Mouse (Mus musculus): ENCODE measurements around the gene Gm8439. TPM values are rescaled to one million over a fixed set of nuclear protein-coding genes. Genes with fewer than 3 reads are reported as not detected.
"Not testable (repeated sequence)": the region's sequence is repeated elsewhere in the genome, so short reads cannot be mapped to it uniquely, and the experiment has no call there.

Gm8439 gene
- polyA plus RNA-seq, 1 experiment from 2014 or later, result not detected

- Histone ChIP-seq H3K9ac (no peak overlapping the region), H3K27me3 (replicated peaks) (peaks cover 10% of the 10 kb centered on the region; the same call in 1 of the 2 replicates), H3K4me2 (no peak overlapping the region), H3K27ac (no peak overlapping the region), H3K4me3 (no peak overlapping the region), H3K9me3 (no peaks in the 10 kb centered on the region), H3K4me1 (peaks cover 3% of the 10 kb centered on the region), H3K36me3 (replicated peaks) (no peaks in the 10 kb centered on the region)
- WGBS, result 58% methylated on average over 1 of the region's 1 CpGs
- no peak for ATAC-seq (replicated peaks)
Measured at GRCm38 (mm10) chr4:120586986-120587385, 1.6 kb upstream of the Gm8439 start.

GRCm38 (mm10) chr4:120589070-120589469 lies 525 bp downstream of the Gm8439 start:
- H3K4me2 ChIP-seq, result no peak overlapping the region
- peaks cover 3% of the 10 kb centered on the region for H3K4me1 ChIP-seq
- H3K4me3 ChIP-seq, result no peak overlapping the region
- WGBS, result 11% methylated on average over 3 of the region's 3 CpGs
- no peak overlapping the region for H3K27ac ChIP-seq
- peaks cover 10% of the 10 kb centered on the region; the same call in 1 of the 2 replicates for H3K27me3 ChIP-seq (replicated peaks)
- H3K9me3 ChIP-seq, result no peaks in the 10 kb centered on the region
- H3K36me3 ChIP-seq (replicated peaks), result no peaks in the 10 kb centered on the region
- ATAC-seq (replicated peaks), result no peak
- no peak overlapping the region for H3K9ac ChIP-seq

GRCm38 (mm10) chr4:120589815-120590422 lies 1.4 kb downstream of the Gm8439 start:
- Histone ChIP-seq H3K9ac (no peak overlapping the region; the same call in 1 of the 2 replicates), H3K27me3 (replicated peaks) (peaks cover 10% of the 10 kb centered on the region; the same call in 1 of the 2 replicates), H3K4me3 (no peak overlapping the region), H3K9me3 (no peaks in the 10 kb centered on the region), H3K27ac (no peak overlapping the region), H3K4me1 (peaks cover 3% of the 10 kb centered on the region), H3K36me3 (replicated peaks) (no peaks in the 10 kb centered on the region), H3K4me2 (no peak overlapping the region)
- peak; percentile 95 for ATAC-seq (replicated peaks)
- 37% methylated on average over 5 of the region's 5 CpGs for WGBS

GRCm38 (mm10) chr4:120590973-120591372 lies 2.4 kb downstream of the Gm8439 start:
- peaks cover 10% of the 10 kb centered on the region; the same call in 1 of the 2 replicates for H3K27me3 ChIP-seq (replicated peaks)
- no peak overlapping the region for H3K27ac ChIP-seq
- H3K9ac ChIP-seq, result no peak overlapping the region
- 84% methylated on average over 4 of the region's 4 CpGs for WGBS
- H3K4me1 ChIP-seq, result peaks cover 3% of the 10 kb centered on the region
- no peak overlapping the region for H3K4me3 ChIP-seq
- H3K36me3 ChIP-seq (replicated peaks), result no peaks in the 10 kb centered on the region
- ATAC-seq (replicated peaks), result no peak
- H3K4me2 ChIP-seq, result no peak overlapping the region
- H3K9me3 ChIP-seq, result no peaks in the 10 kb centered on the region

- not testable (repeated sequence) for H3K27me3 ChIP-seq (replicated peaks); H3K9me3 ChIP-seq; H3K9ac ChIP-seq; ATAC-seq (replicated peaks); H3K27ac ChIP-seq; H3K36me3 ChIP-seq (replicated peaks); H3K4me3 ChIP-seq; H3K4me2 ChIP-seq; H3K4me1 ChIP-seq
- WGBS, result 83% methylated on average over 1 of the region's 1 CpGs
Measured at GRCm38 (mm10) chr4:120596210-120596609, 7.7 kb downstream of the Gm8439 start.

GRCm38 (mm10) chr4:120598922-120599321 lies 10.4 kb downstream of the Gm8439 start:
- Histone ChIP-seq H3K27me3 (replicated peaks) (no peaks in the 10 kb centered on the region), H3K4me2 (no peak overlapping the region), H3K27ac (no peak overlapping the region), H3K9ac (no peak overlapping the region), H3K4me3 (no peak overlapping the region), H3K36me3 (replicated peaks) (no peaks in the 10 kb centered on the region), H3K4me1 (no peaks in the 10 kb centered on the region), H3K9me3 (no peaks in the 10 kb centered on the region)
- 12% methylated on average over 2 of the region's 2 CpGs for WGBS
- ATAC-seq (replicated peaks), result no peak

- H3K36me3 ChIP-seq (replicated peaks), result no peaks in the 10 kb centered on the region
- 56% methylated on average over 1 of the region's 1 CpGs for WGBS
- no peaks in the 10 kb centered on the region for H3K4me1 ChIP-seq
- no peak overlapping the region for H3K27ac ChIP-seq
- no peaks in the 10 kb centered on the region for H3K9me3 ChIP-seq
- no peaks in the 10 kb centered on the region for H3K27me3 ChIP-seq (replicated peaks)
- no peak for ATAC-seq (replicated peaks)
- H3K4me2 ChIP-seq, result no peak overlapping the region
- no peak overlapping the region for H3K4me3 ChIP-seq
- no peak overlapping the region for H3K9ac ChIP-seq
Measured at GRCm38 (mm10) chr4:120601774-120602173, 13.2 kb downstream of the Gm8439 start.

GRCm38 (mm10) chr4:120602669-120603068 lies 14.1 kb downstream of the Gm8439 start:
- Histone ChIP-seq H3K9me3 (no peaks in the 10 kb centered on the region), H3K27me3 (replicated peaks) (no peaks in the 10 kb centered on the region), H3K4me3 (no peak overlapping the region), H3K27ac (no peak overlapping the region), H3K4me1 (no peaks in the 10 kb centered on the region), H3K36me3 (replicated peaks) (no peaks in the 10 kb centered on the region), H3K9ac (no peak overlapping the region), H3K4me2 (no peak overlapping the region)
- 79% methylated on average over 3 of the region's 3 CpGs for WGBS
- no peak for ATAC-seq (replicated peaks)

- no peak overlapping the region for H3K4me3 ChIP-seq
- no peaks in the 10 kb centered on the region for H3K4me1 ChIP-seq
- no peak overlapping the region for H3K27ac ChIP-seq
- H3K36me3 ChIP-seq (replicated peaks), result no peaks in the 10 kb centered on the region
- no peak for ATAC-seq (replicated peaks)
- H3K9ac ChIP-seq, result no peak overlapping the region
- no peaks in the 10 kb centered on the region for H3K9me3 ChIP-seq
- no peaks in the 10 kb centered on the region for H3K27me3 ChIP-seq (replicated peaks)
- WGBS, result 14% methylated on average over 3 of the region's 3 CpGs
- no peak overlapping the region for H3K4me2 ChIP-seq
Measured at GRCm38 (mm10) chr4:120606941-120607340, 18.4 kb downstream of the Gm8439 start.

GRCm38 (mm10) chr4:120611005-120611404 lies 22.5 kb downstream of the Gm8439 start:
- no peaks in the 10 kb centered on the region for H3K27me3 ChIP-seq (replicated peaks)
- H3K9me3 ChIP-seq, result no peaks in the 10 kb centered on the region
- H3K9ac ChIP-seq, result no peak overlapping the region
- 68% methylated on average over 3 of the region's 3 CpGs for WGBS
- no peak overlapping the region for H3K27ac ChIP-seq
- no peak overlapping the region for H3K4me2 ChIP-seq
- no peak overlapping the region for H3K4me3 ChIP-seq
- ATAC-seq (replicated peaks), result no peak
- H3K4me1 ChIP-seq, result peaks cover 20% of the 10 kb centered on the region
- no peaks in the 10 kb centered on the region for H3K36me3 ChIP-seq (replicated peaks)

- 22% methylated on average over 9 of the region's 9 CpGs for WGBS
- Histone ChIP-seq H3K4me1 (peaks cover 20% of the 10 kb centered on the region), H3K27me3 (replicated peaks) (no peaks in the 10 kb centered on the region), H3K4me3 (no peak overlapping the region), H3K9me3 (no peaks in the 10 kb centered on the region), H3K9ac (no peak overlapping the region), H3K4me2 (no peak overlapping the region), H3K36me3 (replicated peaks) (no peaks in the 10 kb centered on the region), H3K27ac (no peak overlapping the region)
- ATAC-seq (replicated peaks), result no peak
Measured at GRCm38 (mm10) chr4:120612304-120613080, 23.9 kb downstream of the Gm8439 start.

- no peaks in the 10 kb centered on the region for H3K9me3 ChIP-seq
- peak; percentile 68 for ATAC-seq (replicated peaks)
- H3K27ac ChIP-seq, result peak overlapping the region; percentile 68
- WGBS, result 47% methylated on average over 8 of the region's 8 CpGs
- no peaks in the 10 kb centered on the region for H3K27me3 ChIP-seq (replicated peaks)
- 0 out of 2 replicates have a peak overlapping the region, but pooled peaks have one; percentile 10 for H3K4me2 ChIP-seq
- H3K4me1 ChIP-seq, result peaks cover 20% of the 10 kb centered on the region
- H3K4me3 ChIP-seq, result no peak overlapping the region
- H3K36me3 ChIP-seq (replicated peaks), result no peaks in the 10 kb centered on the region
- no peak overlapping the region for H3K9ac ChIP-seq
Measured at GRCm38 (mm10) chr4:120613691-120614329, 25.3 kb downstream of the Gm8439 start.
